Mouse (Mus musculus) liver, embryonic 14.5 days (tissue): ENCODE measurements around the gene Scn4a.

Experiments used
- CTCF ChIP-seq: IDR thresholded peaks from 2 replicates; pipeline ENCODE4 v1.5.1; 2016; ENCODE audit warnings: antibody characterized with exemption, low read depth, control low read depth
- EP300 ChIP-seq: IDR thresholded peaks from 2 replicates; pipeline ENCODE4 v1.6.1; 2016; ENCODE audit warnings: antibody characterized with exemption, low read depth

DNA sequence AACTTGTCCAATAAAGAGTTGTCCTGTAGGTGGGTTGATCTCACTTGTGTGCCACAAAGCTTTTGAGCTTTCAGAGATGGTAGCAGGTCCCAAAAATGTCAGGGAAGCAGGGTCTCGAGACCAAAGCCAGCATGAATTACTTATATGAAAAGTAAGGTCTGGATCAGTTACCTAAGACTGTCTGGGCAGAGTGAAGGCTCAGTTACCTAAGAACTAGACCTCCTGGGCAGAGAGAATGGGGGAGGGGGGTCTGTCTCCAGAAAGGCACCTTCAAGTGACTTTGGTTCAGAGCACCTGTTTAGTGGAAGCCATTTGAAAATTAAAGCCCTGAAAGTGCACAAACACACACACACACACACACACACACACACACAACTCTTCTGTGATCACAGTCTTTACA is 78.7 kb downstream of the Scn4a start:
- no peak for TF ChIP-seq CTCF
- TF ChIP-seq EP300: no peak
